8 mouse cellular contexts compared by ENCODE assay signal in the genomic region with DNA sequence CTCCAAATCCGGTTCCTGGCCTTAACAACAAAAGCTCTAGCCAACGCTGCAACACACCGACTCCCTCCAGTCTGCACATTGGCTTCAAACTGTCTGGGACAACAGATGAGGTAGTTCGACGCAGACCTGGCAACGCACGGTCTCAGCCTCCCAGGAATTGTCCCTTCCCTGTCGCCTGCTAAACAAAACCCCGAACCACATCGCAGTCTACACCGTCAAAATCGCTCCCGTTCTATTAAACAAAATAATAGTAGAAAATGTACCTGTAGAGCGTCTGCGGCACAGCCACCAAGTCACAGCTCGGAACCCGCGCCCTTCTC. TPM values are rescaled to one million over a fixed set of nuclear protein-coding genes. Genes with fewer than 3 reads are reported as not detected.
DNase-seq lines count a peak whose midpoint lies in the region; ATAC-seq and TF ChIP-seq lines count a peak whose summit lies in the region.

No protein-coding gene starts in this region.

- no peaks in the 10 kb centered on the region for H3K9me3 ChIP-seq in embryonic facial prominence, embryonic 14.5 days (ENCODE audit: control insufficient read depth, low read length)
- H3K9me3 ChIP-seq in heart, postnatal 0 days (replicated peaks; ENCODE audit: control insufficient read depth, low read length), result no peaks in the 10 kb centered on the region
- no peaks in the 10 kb centered on the region for H3K9me3 ChIP-seq in stomach, embryonic 16.5 days (replicated peaks; ENCODE audit: control insufficient read depth, low read length)

- intact Hi-C loops in left cerebral cortex, postnatal 36 days (cut with DNase I), result no loop called here

- peak overlapping the region; percentile 98 for H3K27ac ChIP-seq in embryonic facial prominence, embryonic 14.5 days (replicated peaks; ENCODE audit: low read depth, low read length)
- peak overlapping the region; percentile 99 for H3K27ac ChIP-seq in heart, postnatal 0 days (ENCODE audit: low read depth)
- H3K27ac ChIP-seq in stomach, embryonic 16.5 days (ENCODE audit: low read length), result peak overlapping the region; percentile 99

- H3K27me3 ChIP-seq in embryonic facial prominence, embryonic 14.5 days (replicated peaks; ENCODE audit: control insufficient read depth, insufficient read depth, low read length), result no peaks in the 10 kb centered on the region
- H3K27me3 ChIP-seq in heart, postnatal 0 days (ENCODE audit: control insufficient read depth, insufficient read depth, low read length), result no peaks in the 10 kb centered on the region
- no peaks in the 10 kb centered on the region for H3K27me3 ChIP-seq in stomach, embryonic 16.5 days (ENCODE audit: control insufficient read depth, insufficient read depth, low read length)

- ATAC-seq in embryonic facial prominence, embryonic 14.5 days (ENCODE audit: low read depth), result peak; percentile 51; the same call in 1 of the 2 replicates
- ATAC-seq in heart, postnatal 0 days (ENCODE audit: insufficient read depth, low read depth), result peak; percentile 47; the same call in 1 of the 2 replicates
- peak; percentile 35 for ATAC-seq in stomach, embryonic 16.5 days (ENCODE audit: insufficient read depth, low FRiP score)

- WGBS in embryonic facial prominence, embryonic 14.5 days, result under 1% methylated on average over 17 of the region's 18 CpGs
- under 1% methylated on average over 18 of the region's 18 CpGs for WGBS in heart, postnatal 0 days
- WGBS in stomach, embryonic 16.5 days, result under 1% methylated on average over 18 of the region's 18 CpGs

- peak; percentile 22 for DNase-seq in left cerebral cortex, adult 11 months (ENCODE audit: low spot score)
- no peak for DNase-seq in left cerebral cortex, postnatal 36 days (ENCODE audit: low spot score in 2 of 2)
- peak; percentile 88 for DNase-seq in ZHBTc4 (ENCODE audit: low read depth, low spot score)
- DNase-seq in embryonic facial prominence, embryonic 14.5 days (ENCODE audit: low spot score), result peak; percentile 68
- peak; percentile 49 for DNase-seq in heart, postnatal 0 days (ENCODE audit: low spot score)
- peak; percentile 22 for DNase-seq in layer of hippocampus, adult 9-10 months (ENCODE audit: low spot score)
- peak; percentile 45 for DNase-seq in lung, postnatal 36 days

- H3K9ac ChIP-seq in embryonic facial prominence, embryonic 14.5 days (ENCODE audit: low read depth, low read length), result peak overlapping the region; percentile 92
- H3K9ac ChIP-seq in heart, postnatal 0 days (replicated peaks; ENCODE audit: low read depth, low read length), result peak overlapping the region; percentile 97
- peak overlapping the region; percentile 93 for H3K9ac ChIP-seq in stomach, embryonic 16.5 days (ENCODE audit: low read length)

- no peak for TF ChIP-seq CTCF in heart, postnatal 0 days (IDR thresholded peaks at IDR 0.05; ENCODE audit: low read depth)

- peaks cover 11% of the 10 kb centered on the region for H3K4me1 ChIP-seq in embryonic facial prominence, embryonic 14.5 days (ENCODE audit: control insufficient read depth, insufficient read depth, low read length)
- peaks cover 25% of the 10 kb centered on the region for H3K4me1 ChIP-seq in heart, postnatal 0 days (ENCODE audit: control insufficient read depth, insufficient read depth)
- H3K4me1 ChIP-seq in stomach, embryonic 16.5 days (ENCODE audit: control insufficient read depth, insufficient read depth, low read length), result peaks cover 15% of the 10 kb centered on the region

- no peaks in the 10 kb centered on the region for H3K36me3 ChIP-seq in embryonic facial prominence, embryonic 14.5 days (ENCODE audit: control insufficient read depth, insufficient read depth, low read length)
- no peaks in the 10 kb centered on the region for H3K36me3 ChIP-seq in heart, postnatal 0 days (replicated peaks; ENCODE audit: control insufficient read depth, insufficient read depth, low read length)
- H3K36me3 ChIP-seq in stomach, embryonic 16.5 days (ENCODE audit: control insufficient read depth, insufficient read depth, low read length), result no peaks in the 10 kb centered on the region

- TF ChIP-seq EP300 in heart, postnatal 0 days (IDR thresholded peaks at IDR 0.05; ENCODE audit: low read depth), result no peak; the same call in 1 of the 2 replicates

- peak overlapping the region; percentile 52 for H3K4me2 ChIP-seq in embryonic facial prominence, embryonic 14.5 days (ENCODE audit: low read depth, low read length)
- H3K4me2 ChIP-seq in heart, postnatal 0 days (ENCODE audit: low read depth, low read length), result peak overlapping the region; percentile 73
- peak overlapping the region; percentile 76 for H3K4me2 ChIP-seq in stomach, embryonic 16.5 days (ENCODE audit: low read depth, low read length)

- H3K4me3 ChIP-seq in embryonic facial prominence, embryonic 14.5 days (ENCODE audit: low read depth, low read length), result peak overlapping the region; percentile 92
- H3K4me3 ChIP-seq in heart, postnatal 0 days (ENCODE audit: low read depth, low read length), result peak overlapping the region; percentile 87
- H3K4me3 ChIP-seq in stomach, embryonic 16.5 days (replicated peaks; ENCODE audit: low read length), result peak overlapping the region; percentile 83

RNA-seq across cellular contexts. Expression of gene Trpm7, which starts 0.6 kb away (rescaled TPM):
- total RNA-seq in left cerebral cortex, postnatal 36 days (2021), result 10 to 100 TPM; 30.4 to 42.3 TPM
- 38.2 and 46.3 TPM in 2 replicates for polyA plus RNA-seq in embryonic facial prominence, embryonic 14.5 days (2014; fragmentation: Nextera tagmentation; extraction: Ambion mirVana)
- total RNA-seq in heart, postnatal 0 days (2014; rRNA removed; ENCODE audit: low replicate concordance), result 30.4 and 39.7 TPM in 2 replicates
- polyA plus RNA-seq in heart, postnatal 0 days (2015; fragmentation: Nextera tagmentation; extraction: Ambion mirVana), result 35.6 and 35.7 TPM in 2 replicates
- polyA plus RNA-seq in stomach, embryonic 16.5 days (2015; fragmentation: Nextera tagmentation; extraction: Ambion mirVana), result 40.4 and 40.5 TPM in 2 replicates

RNA-seq across cellular contexts. Expression of gene Sppl2a, which starts 57.6 kb away (rescaled TPM):
- total RNA-seq in left cerebral cortex, postnatal 36 days (2021), result 10 to 100 TPM; 23.7 to 29.2 TPM
- 64.5 and 71.9 TPM in 2 replicates for polyA plus RNA-seq in embryonic facial prominence, embryonic 14.5 days (2014; fragmentation: Nextera tagmentation; extraction: Ambion mirVana)
- total RNA-seq in heart, postnatal 0 days (2014; rRNA removed; ENCODE audit: low replicate concordance), result 32.6 and 42.7 TPM in 2 replicates
- 28.7 and 30.3 TPM in 2 replicates for polyA plus RNA-seq in heart, postnatal 0 days (2015; fragmentation: Nextera tagmentation; extraction: Ambion mirVana)
- 48.9 and 58.0 TPM in 2 replicates for polyA plus RNA-seq in stomach, embryonic 16.5 days (2015; fragmentation: Nextera tagmentation; extraction: Ambion mirVana)

Comparison
In these comparisons a context has a peak if more than half of its experiments do, and no peak if none do; other contexts are left out.
1. DNase-seq: peak in left cerebral cortex, adult 11 months (single experiment), ZHBTc4 (single experiment), embryonic facial prominence, embryonic 14.5 days (single experiment), heart, postnatal 0 days (single experiment), layer of hippocampus, adult 9-10 months (single experiment) and lung, postnatal 36 days (single experiment); none in left cerebral cortex, postnatal 36 days (0 of 2).
2. Peak in every context shown above with its lines, with median percentiles within 50 percentile points of each other: ATAC-seq, H3K27ac ChIP-seq, H3K4me2 ChIP-seq, H3K4me3 ChIP-seq and H3K9ac ChIP-seq.